Mouse (Mus musculus) testis, postnatal 14 days (tissue): Measurements from ENCODE around the gene Srgap3.

Source experiments
- DNase-seq: peaks from one replicate; pipeline ENCODE4 v3.0.0; 2021; ENCODE audit warnings: low spot score

Srgap3 gene

GRCm38 (mm10) chr6:112946895-112947436, at the start of gene Srgap3:
Gene Srgap3 (minus strand): TSS chr6:112947266.
- DNase-seq, result peak; percentile 87

- no peak for DNase-seq
These were observed 48.6 kb upstream of the Srgap3 start for GRCm38 (mm10) chr6:112995708-112996107.

GRCm38 (mm10) chr6:112990119-112990518, 43.1 kb upstream of the Srgap3 start:
- no peak for DNase-seq

- DNase-seq, result no peak
These were observed 38.6 kb upstream of the Srgap3 start for GRCm38 (mm10) chr6:112985362-112986314.

- no peak for DNase-seq
These were observed 35.2 kb upstream of the Srgap3 start for GRCm38 (mm10) chr6:112982241-112982640.

- no peak for DNase-seq
These were observed 31.9 kb upstream of the Srgap3 start for GRCm38 (mm10) chr6:112978947-112979346.

GRCm38 (mm10) chr6:112977246-112977645, 30.2 kb upstream of the Srgap3 start:
- DNase-seq, result no peak

- DNase-seq, result no peak
These were observed 29.5 kb upstream of the Srgap3 start for GRCm38 (mm10) chr6:112976541-112976940.

GRCm38 (mm10) chr6:112976136-112976535, 29.1 kb upstream of the Srgap3 start:
- DNase-seq, result no peak

- DNase-seq, result no peak
These were observed 27.0 kb upstream of the Srgap3 start for GRCm38 (mm10) chr6:112973786-112974720.

- DNase-seq, result no peak
These were observed 26.0 kb upstream of the Srgap3 start for GRCm38 (mm10) chr6:112972858-112973631.

GRCm38 (mm10) chr6:112972127-112972526, 25.1 kb upstream of the Srgap3 start:
- no peak for DNase-seq

- no peak for DNase-seq
These were observed 24.2 kb upstream of the Srgap3 start for GRCm38 (mm10) chr6:112971116-112971768.

GRCm38 (mm10) chr6:112967359-112967758, 20.3 kb upstream of the Srgap3 start:
- DNase-seq, result no peak

- no peak for DNase-seq
These were observed 11.3 kb upstream of the Srgap3 start for GRCm38 (mm10) chr6:112958360-112958759.

- no peak for DNase-seq
These were observed 10.7 kb upstream of the Srgap3 start for GRCm38 (mm10) chr6:112957583-112958280.

GRCm38 (mm10) chr6:112955773-112956172, 8.7 kb upstream of the Srgap3 start:
- no peak for DNase-seq

GRCm38 (mm10) chr6:112953905-112954304, 6.8 kb upstream of the Srgap3 start:
- no peak for DNase-seq

GRCm38 (mm10) chr6:112951254-112951653, 4.2 kb upstream of the Srgap3 start:
- DNase-seq, result no peak
